Mouse (Mus musculus): ENCODE results near the gene Gast. TPM values are rescaled to one million over a fixed set of nuclear protein-coding genes. Genes with fewer than 3 reads are reported as not detected.

Gene Gast
- total and polyA plus RNA-seq, 3 experiments = not detected

DNA sequence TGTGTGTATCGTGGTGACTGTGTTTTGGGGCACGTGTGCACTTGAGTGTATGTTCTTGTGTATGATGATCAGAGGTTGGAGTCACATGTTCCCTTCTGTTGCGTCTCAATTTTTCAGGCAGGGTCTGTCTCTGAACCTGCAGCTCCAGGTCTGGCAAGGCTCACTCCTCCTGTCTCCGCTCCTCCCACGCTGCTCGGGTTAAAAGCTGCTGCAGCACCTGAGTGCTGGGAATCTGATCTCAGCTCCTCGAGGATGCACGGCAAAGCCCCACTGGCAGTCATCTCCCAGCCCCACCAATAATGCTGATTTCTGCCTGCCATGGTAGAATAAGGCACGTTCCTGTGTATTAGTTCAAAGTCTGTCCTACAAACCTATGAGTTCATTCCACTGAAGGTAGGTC is 40.9 kb downstream of the Gast start:
- no peaks in the 10 kb centered on the region for H3K9me3 ChIP-seq (replicated peaks; ENCODE audit: low read length)
- H3K36me3 ChIP-seq (replicated peaks in 1 of 2; ENCODE audit: control insufficient read depth in 1 of 2, insufficient read depth in 1 of 2, low read length in 1 of 2) = no peaks in the 10 kb centered on the region
- peaks cover 0 to 3% of the 10 kb centered on the region in 2 experiments; a peak in 2 of 4 replicates for H3K4me1 ChIP-seq (ENCODE audit: control insufficient read depth in 1 of 2, insufficient read depth in 2 of 2)
- no peak overlapping the region for H3K9ac ChIP-seq (ENCODE audit: insufficient read depth, low read depth)
- dilution Hi-C loops (cut with MboI; ENCODE audit: extremely low pct_ligation_motif_present, extremely low pct_unique_long_range_greater_than_20kb, low sequenced_read_pairs) = no loop called here
- no peak for DNase-seq (ENCODE audit: extremely low read depth)
- TF ChIP-seq SMC3 (IDR thresholded peaks at IDR 0.05; ENCODE audit: low read depth, low read length) = no peak
- TF ChIP-seq BHLHE40 (IDR thresholded peaks at IDR 0.05; ENCODE audit: low read depth, low read length) = no peak
- no peak for TF ChIP-seq MEF2A (IDR thresholded peaks at IDR 0.05; ENCODE audit: borderline replicate concordance, low read depth, low read length)
- TF ChIP-seq CHD1 (IDR thresholded peaks at IDR 0.05; ENCODE audit: low read depth, low read length) = no peak
- H3K4me2 ChIP-seq (ENCODE audit: insufficient read depth, low read depth, poor library complexity, severe bottlenecking) = no peak overlapping the region
- H3K27ac ChIP-seq (ENCODE audit: insufficient read depth, low read depth) = no peak overlapping the region
- in situ Hi-C loops (cut with MboI; ENCODE audit: low pct_ligation_motif_present, low pct_unique_long_range_greater_than_20kb, low sequenced_read_pairs) = no loop called here
- H3K4me3 ChIP-seq (replicated peaks in 1 of 3; ENCODE audit: low read depth in 2 of 3, low read length in 2 of 3, poor library complexity in 1 of 3) = no peak overlapping the region
- H3K79me2 ChIP-seq (replicated peaks; ENCODE audit: control insufficient read depth, extremely low read depth, insufficient read depth, poor library complexity, severe bottlenecking) = no peaks in the 10 kb centered on the region
- peaks cover 22% of the 10 kb centered on the region for H3K27me3 ChIP-seq (replicated peaks)

GRCm38 (mm10) chr11:100376005-100376404 is 41.8 kb downstream of the Gast start:
- Histone ChIP-seq H3K4me3 (replicated peaks in 1 of 3; ENCODE audit: low read depth in 2 of 3, low read length in 2 of 3, poor library complexity in 1 of 3) (no peak overlapping the region), H3K4me1 (ENCODE audit: control insufficient read depth in 1 of 2, insufficient read depth in 2 of 2) (peaks cover 0 to 3% of the 10 kb centered on the region in 2 experiments; a peak in 2 of 4 replicates), H3K4me2 (ENCODE audit: insufficient read depth, low read depth, poor library complexity, severe bottlenecking) (no peak overlapping the region), H3K27ac (ENCODE audit: insufficient read depth, low read depth) (no peak overlapping the region), H3K79me2 (replicated peaks; ENCODE audit: control insufficient read depth, extremely low read depth, insufficient read depth, poor library complexity, severe bottlenecking) (no peaks in the 10 kb centered on the region), H3K9ac (ENCODE audit: insufficient read depth, low read depth) (no peak overlapping the region), H3K36me3 (replicated peaks in 1 of 2; ENCODE audit: control insufficient read depth in 1 of 2, insufficient read depth in 1 of 2, low read length in 1 of 2) (no peaks in the 10 kb centered on the region), H3K27me3 (replicated peaks) (peaks cover 26% of the 10 kb centered on the region), H3K9me3 (replicated peaks; ENCODE audit: low read length) (no peaks in the 10 kb centered on the region)
- TF ChIP-seq UBTF (IDR thresholded peaks at IDR 0.05; ENCODE audit: low read depth, low read length) (no peak), ETS1 (conservative IDR thresholded peaks at IDR 0.05; ENCODE audit: low read depth, low read length) (no peak), IRF4 (IDR thresholded peaks at IDR 0.05; ENCODE audit: low read depth, low read length) (no peak)
- dilution Hi-C loops (cut with MboI; ENCODE audit: extremely low pct_ligation_motif_present, extremely low pct_unique_long_range_greater_than_20kb, low sequenced_read_pairs) (no loop called here), in situ Hi-C loops (cut with MboI; ENCODE audit: low pct_ligation_motif_present, low pct_unique_long_range_greater_than_20kb, low sequenced_read_pairs) (no loop called here)
- DNase-seq (ENCODE audit: extremely low read depth) = no peak

DNA sequence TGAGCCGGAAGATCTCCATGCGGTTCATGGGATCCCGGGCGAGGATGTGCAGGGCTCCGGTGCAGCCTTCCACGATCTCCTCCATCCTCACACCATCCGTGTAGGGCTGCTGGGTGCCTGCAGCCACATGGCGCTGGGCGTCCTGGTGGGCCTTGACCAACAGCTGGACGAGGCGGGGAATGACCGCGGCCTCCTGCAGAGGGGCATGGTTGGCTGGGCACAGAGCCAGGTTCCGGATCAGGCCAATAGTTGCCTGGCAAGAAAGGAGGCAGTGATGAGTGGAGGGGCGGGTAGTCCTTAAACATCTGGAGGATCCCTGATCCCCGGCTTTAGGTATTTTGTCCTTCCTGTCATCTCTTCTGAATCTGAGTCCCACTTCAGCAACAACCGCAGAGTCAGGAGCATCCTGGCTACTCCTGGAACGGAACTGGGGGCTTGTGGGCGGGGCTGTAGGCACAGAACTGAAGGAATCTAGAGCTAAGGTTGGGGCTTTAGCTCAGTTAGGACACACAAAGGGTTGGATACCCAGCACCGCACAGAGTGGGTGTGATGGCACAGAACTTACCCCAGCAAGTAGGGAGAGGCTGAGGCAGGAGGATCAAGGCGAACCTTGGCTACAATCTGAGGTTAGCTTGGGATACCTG is 42.7 kb downstream of the Gast start:
- no peak for DNase-seq (ENCODE audit: extremely low read depth)
- H3K27me3 ChIP-seq (replicated peaks) = peaks cover 27% of the 10 kb centered on the region
- no peaks in the 10 kb centered on the region for H3K36me3 ChIP-seq (replicated peaks in 1 of 2; ENCODE audit: control insufficient read depth in 1 of 2, insufficient read depth in 1 of 2, low read length in 1 of 2)
- TF ChIP-seq MEF2A (IDR thresholded peaks at IDR 0.05; ENCODE audit: borderline replicate concordance, low read depth, low read length) = no peak
- no peak for TF ChIP-seq MAFK (IDR thresholded peaks at IDR 0.05; ENCODE audit: insufficient replicate concordance, low read length)
- no peak for TF ChIP-seq SIN3A (IDR thresholded peaks at IDR 0.05; ENCODE audit: low read length)
- no peak for TF ChIP-seq USF2 (conservative IDR thresholded peaks at IDR 0.05; ENCODE audit: low read depth, low read length)
- TF ChIP-seq GABPA (IDR thresholded peaks at IDR 0.05; ENCODE audit: insufficient replicate concordance, low read depth, low read length) = no peak
- no peak for TF ChIP-seq RCOR1 (conservative IDR thresholded peaks at IDR 0.05; ENCODE audit: low read depth, low read length)
- TF ChIP-seq HCFC1 (IDR thresholded peaks at IDR 0.05; ENCODE audit: low read depth, low read length) = no peak
- no peak overlapping the region for H3K9ac ChIP-seq (ENCODE audit: insufficient read depth, low read depth)
- no peaks in the 10 kb centered on the region for H3K9me3 ChIP-seq (replicated peaks; ENCODE audit: low read length)
- no peaks in the 10 kb centered on the region for H3K79me2 ChIP-seq (replicated peaks; ENCODE audit: control insufficient read depth, extremely low read depth, insufficient read depth, poor library complexity, severe bottlenecking)
- dilution Hi-C loops (cut with MboI; ENCODE audit: extremely low pct_ligation_motif_present, extremely low pct_unique_long_range_greater_than_20kb, low sequenced_read_pairs) = no loop called here
- no peak overlapping the region for H3K27ac ChIP-seq (ENCODE audit: insufficient read depth, low read depth)
- in situ Hi-C loops (cut with MboI; ENCODE audit: low pct_ligation_motif_present, low pct_unique_long_range_greater_than_20kb, low sequenced_read_pairs) = no loop called here
- peaks cover 0 to 1% of the 10 kb centered on the region in 2 experiments; a peak in 2 of 4 replicates for H3K4me1 ChIP-seq (ENCODE audit: control insufficient read depth in 1 of 2, insufficient read depth in 2 of 2)
- H3K4me3 ChIP-seq (replicated peaks in 1 of 3; ENCODE audit: low read depth in 2 of 3, low read length in 2 of 3, poor library complexity in 1 of 3) = no peak overlapping the region
- H3K4me2 ChIP-seq (ENCODE audit: insufficient read depth, low read depth, poor library complexity, severe bottlenecking) = no peak overlapping the region

Measured in CH12.LX (cell line).